Mouse (Mus musculus) heart, adult 9 months (tissue): ENCODE results near the gene Osbpl3.
"Not testable (repeated sequence)": the region's sequence is repeated elsewhere in the genome, so short reads cannot be mapped to it uniquely, and the experiment has no call there.

Experiments
- DNase-seq, 2 experiments: peaks; one replicate each; pipeline ENCODE4 v3.0.0; 2022; ENCODE audit warnings: low spot score in 2 of 2

Gene Osbpl3

DNA sequence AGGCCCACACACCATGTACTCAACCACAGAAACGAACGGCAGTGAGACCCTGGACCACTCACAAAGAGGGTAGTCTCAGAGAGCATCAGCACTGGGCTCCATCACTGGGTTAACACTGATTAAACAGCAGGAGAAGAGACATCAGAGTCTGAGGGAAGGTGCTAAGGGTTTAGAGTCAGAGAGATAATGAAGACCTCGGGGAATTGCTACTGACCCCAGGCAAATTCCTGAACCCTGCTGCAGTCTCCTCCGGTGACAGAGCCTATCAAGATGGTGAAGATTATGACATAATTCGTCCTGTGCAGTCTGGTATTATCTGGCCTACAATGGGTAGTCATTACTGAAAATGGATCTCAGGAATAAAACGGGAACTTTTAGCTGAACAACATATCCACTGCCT lies 2.4 kb downstream of the Osbpl3 start:
- no peak for DNase-seq

DNA sequence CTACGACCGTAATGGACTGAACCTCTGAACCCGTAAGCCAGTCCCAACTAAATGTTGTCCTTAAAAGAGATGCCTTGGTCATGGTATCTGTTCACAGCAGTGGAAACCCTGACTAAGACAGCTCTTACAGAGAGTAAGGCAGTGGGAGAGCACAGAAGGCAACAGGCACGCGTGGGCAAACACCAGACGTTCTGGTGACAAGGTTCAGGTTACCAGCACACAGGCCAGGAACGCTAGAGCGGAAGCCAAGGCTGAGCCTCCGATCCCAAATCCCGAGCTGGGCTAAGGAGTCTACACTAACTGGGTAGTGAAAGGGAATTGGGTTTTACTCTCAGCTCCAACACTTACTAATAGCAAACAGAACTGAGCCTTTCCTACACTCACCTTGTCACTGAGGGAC lies 3.8 kb downstream of the Osbpl3 start:
- no peak for DNase-seq

DNA sequence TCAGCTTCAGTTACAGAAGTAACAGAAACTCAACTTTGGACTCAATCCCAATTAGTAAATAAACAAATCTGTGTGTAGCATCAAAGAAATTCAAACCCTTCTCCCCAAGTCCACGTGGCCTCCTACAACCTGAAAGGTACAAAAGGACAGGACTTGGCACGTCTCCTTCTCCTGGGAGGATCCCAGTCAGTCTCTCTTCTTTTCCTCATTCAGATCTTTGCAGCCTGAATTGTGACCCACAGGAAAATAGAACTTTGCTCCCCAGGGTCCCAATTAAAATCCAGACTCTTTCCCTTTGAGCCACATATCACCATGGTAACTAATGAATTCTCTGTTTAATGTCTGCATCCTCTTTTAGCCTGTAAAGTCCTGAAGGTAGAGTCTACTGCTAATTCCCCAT lies 10.4 kb downstream of the Osbpl3 start:
- DNase-seq: no peak

DNA sequence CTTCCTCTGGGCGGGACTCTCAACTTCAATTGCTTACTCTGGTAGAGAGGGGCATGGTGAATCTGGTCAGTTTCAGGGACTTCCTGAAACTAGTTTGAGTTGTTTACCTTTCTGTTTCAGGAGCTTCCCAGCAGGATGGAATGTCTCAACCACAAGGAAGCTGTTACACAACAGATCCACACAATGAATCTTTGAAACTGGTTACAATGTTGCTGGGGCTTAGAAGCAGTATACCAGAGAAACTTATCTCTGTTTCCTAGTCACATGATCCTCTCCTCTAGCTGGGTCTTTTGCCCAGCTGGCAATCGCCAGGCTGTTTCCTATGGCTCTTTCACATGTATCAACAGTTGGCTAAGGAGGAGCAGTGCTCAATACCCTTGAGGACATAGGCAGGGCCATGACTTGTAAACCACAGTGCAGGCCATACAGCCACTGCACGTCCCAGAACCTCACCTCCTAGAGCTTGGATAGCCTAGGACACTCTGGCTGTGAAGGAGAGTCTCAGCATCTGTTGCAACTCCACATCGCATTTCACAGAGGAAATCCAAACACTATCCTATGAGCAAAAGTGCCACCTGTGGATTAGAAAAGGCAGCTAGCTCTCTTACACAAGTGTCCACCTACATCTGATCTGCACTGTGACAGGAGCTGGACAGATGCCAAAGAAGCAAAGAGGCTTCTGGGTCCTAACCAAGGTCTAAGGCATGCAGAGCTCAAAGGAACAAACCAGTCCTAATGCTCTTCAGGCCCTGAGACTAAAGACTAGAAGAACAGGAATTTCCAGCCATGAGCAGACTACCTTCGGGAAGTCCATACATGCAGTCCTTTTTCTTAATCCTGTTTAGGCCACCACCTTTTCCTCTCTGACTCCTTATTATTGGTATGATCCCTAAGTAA lies 14.8 kb downstream of the Osbpl3 start:
- no peak for DNase-seq

DNA sequence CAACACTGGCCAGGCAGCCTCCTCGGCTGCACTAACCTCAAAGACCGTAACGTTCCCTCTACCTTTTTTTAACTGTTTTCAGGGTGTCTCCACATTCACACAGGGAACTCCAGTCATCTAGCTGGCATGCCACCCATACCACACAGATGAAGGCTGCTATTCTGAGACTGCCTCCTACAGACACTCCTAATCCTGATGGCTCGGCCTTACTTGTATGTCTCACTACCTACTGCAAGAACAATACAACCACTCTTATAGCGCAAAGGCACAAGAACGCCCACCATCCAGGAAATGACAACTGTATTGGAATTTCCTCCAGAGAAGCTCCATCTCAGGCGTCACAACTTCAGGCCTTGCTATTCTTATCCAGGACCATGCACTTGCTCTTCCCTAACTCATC lies 15.8 kb downstream of the Osbpl3 start:
- no peak for DNase-seq

DNA sequence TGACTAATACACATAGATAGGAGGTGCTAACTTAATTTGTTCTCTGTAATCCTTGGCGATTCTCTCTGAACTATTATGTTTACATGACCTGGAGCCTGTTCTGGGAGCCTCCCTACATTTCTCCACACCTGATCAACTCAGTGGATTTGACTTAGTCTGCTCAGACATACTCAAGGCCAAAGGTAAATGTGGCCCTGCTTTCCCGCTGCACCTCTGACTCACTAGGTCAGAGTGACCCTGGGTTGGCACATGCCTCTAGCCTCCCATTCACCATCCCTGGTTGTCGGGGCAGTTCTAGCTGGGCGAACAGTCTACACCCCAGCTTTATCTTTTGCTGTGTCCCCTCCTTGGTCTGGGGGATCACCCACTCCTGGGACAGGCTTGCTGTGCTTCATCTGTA lies 17.1 kb downstream of the Osbpl3 start:
- not testable (repeated sequence) for DNase-seq

DNA sequence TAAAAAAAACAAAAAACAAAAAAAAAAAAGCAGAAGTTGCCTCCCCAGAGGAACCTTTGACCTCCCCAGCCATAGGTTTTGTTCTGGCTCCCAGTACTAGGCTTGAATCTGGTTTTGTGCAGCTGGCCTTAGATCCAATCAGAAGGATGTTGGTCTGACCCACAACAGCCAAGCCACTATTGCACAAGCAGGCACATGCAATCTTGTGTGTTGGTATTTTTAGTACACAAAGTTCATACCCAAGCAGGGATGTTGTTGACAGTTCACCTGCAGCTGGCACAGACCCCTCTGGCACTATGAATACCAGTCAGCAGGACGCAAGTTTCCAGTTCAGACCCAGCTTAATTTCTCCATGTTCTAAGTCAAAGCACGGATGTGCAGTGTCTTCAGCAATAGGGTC lies 18.2 kb downstream of the Osbpl3 start:
- peak in 1 of 2 experiments; percentile 53 for DNase-seq

DNA sequence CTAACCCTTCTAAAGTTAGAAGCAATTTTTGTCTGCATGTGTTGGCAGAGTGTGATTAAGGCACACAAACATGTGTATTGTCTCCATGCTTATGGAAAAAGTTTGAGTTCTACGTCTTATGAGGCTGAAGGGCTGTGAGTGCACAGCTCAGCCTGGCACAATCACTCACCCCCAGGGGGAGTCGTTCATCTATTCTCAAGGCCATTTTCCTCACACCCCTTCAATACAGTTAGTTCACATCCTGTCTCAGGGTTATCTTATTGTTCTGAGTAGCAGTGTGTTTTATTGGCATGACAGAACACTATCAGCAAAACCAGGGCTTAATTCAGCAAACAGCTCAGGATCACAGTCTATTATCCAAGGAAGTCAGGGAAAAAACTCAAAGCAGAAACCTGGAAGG lies 19.3 kb downstream of the Osbpl3 start:
- DNase-seq: no peak

DNA sequence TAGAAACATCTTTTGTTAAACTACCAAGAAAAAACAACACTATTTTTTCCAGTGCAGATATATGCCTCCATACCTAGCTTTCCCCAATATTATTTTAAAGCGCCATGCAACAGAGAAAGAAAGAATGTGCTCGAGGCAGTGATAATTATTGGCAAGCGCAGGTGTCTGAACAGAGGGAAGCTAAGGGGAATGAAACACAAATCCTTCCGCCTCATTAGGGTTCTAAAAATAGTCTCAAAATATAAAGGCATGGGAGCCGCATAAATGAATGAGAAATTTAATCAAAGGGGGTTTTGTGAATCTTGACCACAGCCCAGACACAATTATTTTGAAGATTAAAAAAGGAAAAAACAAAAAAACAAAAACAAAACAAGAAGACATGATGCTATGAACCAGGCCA lies 23.5 kb downstream of the Osbpl3 start:
- no peak for DNase-seq

DNA sequence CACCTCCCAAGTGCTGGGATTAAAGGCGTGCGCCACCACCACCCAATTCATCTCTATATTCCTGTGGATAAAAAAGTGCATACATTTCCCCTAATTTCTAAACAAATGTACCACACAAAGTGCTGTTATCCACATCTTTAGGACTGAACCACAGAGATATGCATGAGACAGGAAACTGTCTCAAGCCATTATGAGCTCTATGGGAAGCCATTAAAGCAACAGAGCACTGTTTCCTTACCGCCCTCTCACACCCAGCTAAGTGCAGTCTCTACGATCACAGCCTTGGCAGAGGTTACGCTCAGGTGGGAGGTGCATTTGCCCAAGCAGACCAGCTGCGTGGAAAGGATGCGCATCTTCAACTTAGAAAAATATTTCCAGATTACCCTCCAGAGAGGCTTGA lies 26.7 kb downstream of the Osbpl3 start:
- DNase-seq: no peak

DNA sequence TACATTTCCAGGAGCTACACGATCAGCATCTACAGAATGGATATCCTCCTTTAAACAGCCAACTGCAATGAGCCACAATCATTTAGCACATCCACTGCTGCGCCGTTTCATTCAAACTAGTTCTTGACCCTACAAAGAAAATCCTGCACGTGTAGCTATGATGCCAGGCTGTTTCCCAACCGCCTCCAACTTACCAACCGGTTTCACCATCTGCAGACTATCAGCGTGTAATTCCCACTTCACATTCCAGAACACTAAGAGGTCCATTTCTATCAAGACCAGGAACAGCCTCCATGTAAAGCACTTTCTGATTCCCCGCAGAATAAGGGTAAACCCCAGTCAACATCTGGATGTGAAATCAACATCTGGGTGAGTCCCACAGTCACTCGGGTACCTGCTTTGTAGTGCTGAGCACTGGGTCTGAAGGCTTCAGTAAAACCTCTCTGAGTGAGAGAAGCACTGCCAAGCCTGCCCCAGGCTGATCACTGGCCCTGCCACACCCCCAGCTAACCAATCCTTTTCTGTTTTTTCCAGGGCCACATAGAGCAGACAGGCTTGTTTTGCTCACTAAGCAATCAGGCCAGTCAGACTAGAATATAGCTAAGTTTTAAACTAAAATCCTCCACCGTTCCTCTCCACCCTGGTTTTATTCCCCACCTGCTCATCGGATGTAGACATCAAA lies 28.8 kb downstream of the Osbpl3 start:
- no peak for DNase-seq

DNA sequence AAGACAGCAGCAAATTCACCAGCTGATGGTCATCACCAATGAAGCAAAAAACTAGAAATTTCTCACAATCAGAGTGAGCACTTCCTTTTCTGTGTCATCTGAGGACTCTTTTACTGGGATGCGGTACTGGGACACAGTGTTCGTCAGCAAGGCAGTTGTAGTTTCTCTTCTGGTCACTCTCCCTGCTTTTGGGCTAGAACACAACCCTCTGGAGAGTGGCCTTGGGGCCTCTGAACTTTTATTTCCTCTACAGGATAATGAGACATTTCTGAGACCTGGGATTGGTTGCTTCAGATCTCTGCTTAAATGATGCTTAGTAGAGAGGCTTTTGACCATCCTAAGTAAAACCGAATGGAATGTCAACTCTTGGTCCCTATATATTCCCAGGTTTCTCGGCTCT lies 29.4 kb downstream of the Osbpl3 start:
- peak in 1 of 2 experiments; percentile 44 for DNase-seq

DNA sequence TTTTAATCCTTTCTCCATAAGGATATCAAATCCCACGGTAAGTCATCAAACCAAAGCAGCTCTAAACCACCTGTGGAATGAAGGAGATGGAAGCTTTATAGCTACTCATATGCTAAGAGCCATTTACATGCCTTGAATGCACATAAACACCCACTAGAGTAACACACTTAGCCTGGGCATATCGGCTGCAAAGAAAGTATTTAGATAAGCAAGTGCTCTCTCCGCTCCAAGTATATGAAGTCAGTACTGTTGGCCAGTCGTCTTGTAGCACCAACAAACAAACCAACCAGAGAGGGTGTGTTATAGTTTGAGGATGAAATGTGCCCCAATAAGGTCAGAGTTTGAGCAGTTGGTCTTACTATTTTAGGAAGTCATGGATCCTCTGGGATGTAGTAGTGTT lies 31.7 kb downstream of the Osbpl3 start:
- DNase-seq: no peak

DNA sequence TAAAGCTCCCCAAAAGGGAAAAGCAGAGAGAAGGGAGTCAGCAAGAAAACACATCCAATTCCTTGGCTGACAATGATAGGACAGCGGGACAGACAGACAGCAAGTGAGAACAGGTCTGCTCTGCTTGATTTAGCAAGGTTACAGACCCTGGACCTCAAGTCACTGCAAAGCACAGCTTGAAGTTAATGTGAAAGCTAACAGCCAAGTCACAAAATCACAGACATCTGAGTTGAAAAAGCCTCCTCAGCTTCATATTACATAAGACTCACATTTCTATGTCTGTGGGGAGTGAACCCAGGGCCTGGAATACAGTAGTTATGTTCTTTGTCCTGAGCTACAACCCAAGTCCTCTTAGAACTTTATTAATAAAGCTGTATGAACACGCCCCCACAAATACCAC lies 35.6 kb downstream of the Osbpl3 start:
- DNase-seq: no peak

DNA sequence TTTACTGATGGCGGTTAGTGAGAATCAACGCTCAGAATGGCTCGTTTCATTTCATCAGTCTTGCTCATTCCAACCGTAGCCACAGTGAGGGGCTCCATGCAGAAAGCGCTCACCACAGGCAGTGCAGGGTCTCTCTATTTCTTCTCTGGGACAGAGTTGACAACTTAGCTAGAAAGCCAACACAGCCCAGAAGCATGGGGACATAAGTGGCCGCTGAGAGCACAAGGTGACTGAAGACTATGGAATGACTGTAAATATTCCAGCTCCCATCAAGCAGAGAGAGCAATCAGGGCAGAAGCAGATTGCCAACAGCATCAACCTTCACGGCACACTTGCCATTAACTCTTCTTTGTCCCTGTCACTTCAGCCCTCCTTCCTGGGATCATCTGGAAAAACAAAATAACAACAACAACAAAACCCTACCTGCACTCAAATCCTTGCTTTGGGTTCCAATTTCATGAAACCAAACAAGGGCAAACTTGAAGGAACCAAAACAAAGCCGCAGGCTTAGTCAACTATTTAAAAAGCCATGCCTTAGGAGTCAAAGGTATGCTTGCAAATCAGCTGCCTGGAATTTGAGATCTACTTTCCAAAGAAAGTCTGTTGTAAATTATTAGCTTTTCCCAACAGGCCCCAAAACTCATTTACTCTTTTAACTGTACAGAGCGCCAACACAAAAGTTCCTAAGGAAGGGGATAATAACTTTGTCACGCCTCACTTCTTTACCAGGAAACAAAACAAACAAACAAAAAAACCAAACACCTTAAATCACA lies 36.3 kb downstream of the Osbpl3 start:
- DNase-seq: no peak

DNA sequence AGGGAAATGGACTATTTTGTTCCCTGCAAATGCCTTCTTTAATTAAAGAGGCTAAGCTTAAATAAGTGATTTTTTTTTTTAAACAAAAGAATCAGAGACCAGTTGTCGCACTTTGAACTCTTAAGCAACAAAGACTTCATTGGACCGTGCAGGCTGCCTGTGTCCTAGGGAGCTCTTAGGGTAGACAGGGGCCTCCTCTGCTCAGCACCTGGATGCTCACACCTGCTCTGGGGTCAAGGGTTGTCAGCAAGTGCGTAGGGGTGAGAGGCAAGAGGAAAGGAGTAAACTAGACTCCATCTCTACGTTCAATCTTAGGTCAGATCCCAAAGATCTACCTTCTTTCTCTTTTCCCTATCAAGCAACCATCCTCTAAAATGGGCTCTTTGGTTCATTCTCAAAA lies 37.0 kb downstream of the Osbpl3 start:
- no peak for DNase-seq

DNA sequence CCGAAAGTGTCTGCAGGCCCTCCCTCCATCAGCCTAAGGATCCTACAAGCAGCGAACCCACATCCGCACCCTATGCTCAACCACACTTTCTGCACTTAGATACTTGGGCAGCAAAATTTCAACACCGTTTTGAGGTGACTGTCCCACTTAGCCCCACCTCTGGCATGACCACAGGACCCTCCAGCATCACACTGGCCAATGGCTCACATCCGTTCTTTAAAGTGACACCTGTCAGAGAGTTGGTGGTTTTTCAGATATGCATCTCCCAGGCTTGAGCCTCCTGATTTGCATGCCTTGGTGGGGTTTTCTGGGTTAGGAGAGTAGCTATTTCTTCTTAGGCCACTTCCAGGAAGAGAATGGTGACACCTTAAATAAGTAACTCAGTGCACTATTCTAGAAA lies 39.1 kb downstream of the Osbpl3 start:
- no peak for DNase-seq

DNA sequence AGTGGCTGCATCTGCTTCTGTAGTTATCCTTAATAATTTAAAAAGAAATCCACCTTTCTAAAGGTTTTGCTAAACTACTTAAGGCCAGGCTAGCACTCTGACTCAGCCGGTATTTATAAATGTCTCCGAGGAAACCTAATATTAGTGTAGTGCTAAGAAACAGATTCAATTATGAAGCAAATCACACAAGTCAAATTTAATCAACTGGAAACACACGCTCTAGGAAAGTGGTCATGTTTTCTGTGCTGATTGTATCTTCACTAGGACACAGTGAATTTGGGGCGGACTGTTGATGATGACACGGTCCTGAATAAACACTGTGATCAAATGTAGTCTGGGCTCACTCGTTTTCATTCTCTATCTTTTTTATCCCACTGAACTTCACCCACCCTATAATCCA lies 40.6 kb downstream of the Osbpl3 start:
- DNase-seq: no peak

DNA sequence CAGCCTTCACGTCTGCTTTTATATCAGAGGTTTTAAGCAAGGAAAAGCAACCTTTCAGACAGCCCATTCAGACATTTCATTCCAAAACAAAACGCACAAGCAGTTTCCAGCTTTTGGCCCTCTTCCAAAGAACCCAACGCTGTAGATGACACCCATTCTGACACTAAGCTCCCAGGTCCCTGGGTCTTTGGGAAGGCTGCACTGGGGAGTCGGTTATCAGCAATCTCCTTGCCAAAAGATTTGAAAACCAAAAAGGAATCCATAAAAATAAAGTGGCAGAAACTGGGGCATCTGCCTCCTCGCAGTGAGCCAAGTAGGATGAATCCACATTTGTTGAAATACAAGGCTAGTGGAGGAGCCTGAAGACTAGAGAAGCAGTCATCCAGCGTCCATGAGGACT lies 41.5 kb downstream of the Osbpl3 start:
- peak in 1 of 2 experiments; percentile 18 for DNase-seq

DNA sequence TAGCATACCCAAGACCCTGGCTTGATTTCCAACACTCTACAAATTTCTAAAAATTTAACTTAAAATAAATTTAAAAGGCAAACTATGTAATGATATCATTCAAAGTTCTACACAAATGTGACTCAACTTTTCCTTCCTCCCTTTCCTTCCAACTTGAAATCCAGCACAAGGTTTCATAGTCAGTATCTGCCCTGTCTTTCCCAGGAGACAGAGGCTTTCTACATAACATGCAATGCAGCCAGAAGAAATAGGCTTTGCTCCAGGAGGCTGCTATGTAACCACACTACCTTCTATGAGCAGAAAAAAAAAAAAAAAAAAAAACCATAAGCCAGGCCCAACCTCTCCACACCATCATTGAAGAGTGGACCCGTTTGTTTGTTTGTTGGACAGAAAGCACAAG lies 42.6 kb downstream of the Osbpl3 start:
- no peak for DNase-seq

DNA sequence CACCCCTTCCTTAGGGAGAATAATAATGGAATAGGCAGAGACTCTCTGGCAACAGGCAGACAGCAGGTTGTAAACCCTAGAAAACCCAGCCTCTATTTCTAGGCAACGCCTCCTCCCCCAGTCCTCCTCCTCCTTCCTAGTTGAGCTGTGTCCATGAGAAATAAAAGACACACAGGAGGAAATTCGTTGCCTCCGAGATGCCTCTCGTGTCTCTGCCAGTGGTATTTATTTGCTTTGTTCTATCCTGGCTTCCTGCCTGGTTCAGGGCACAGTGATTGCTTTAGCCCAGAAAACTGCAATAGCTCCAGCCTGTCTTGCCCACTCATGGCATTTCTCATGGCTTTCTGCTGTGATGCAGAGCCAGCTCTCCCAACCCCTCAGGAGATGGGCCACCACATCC lies 43.8 kb downstream of the Osbpl3 start:
- peak in 1 of 2 experiments; percentile 16 for DNase-seq

DNA sequence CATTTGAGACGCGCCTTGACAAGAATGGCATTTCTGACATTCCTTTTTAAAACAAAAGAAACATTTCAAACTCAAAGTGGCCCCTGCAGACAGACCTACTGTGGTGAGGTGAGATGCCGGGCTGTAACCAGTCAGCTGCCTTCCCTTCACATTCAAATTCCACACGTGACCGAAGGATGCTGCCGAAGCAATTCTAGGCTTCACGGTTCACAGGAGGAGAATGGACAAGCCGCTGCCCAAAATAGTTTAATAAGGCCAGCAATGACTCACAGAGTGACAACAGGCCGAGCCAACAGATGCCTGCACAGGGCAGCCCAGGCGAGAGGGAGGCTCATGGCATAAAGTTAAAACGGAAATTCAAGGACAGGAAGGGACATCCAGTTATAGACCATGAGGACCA lies 51.3 kb downstream of the Osbpl3 start:
- peak; percentile 53 to 68 for DNase-seq

DNA sequence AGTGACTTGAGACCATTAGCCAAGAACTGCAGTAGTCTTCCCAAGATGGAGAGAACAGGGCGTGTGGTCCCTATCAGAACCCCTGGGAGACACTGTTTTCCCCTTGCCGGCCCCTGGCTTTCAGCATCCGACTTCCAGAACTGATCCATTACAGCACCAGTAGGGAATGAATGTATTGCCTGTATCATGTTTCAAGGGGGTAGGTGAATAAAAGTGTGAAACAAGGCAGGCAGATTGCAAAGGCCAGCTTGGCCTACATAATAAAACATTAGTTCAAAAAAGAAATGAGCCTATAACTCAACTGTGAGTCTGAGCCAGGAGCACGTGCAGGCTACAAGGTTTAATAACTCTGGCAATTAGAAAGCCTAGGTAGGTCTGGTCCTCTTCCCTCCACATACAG lies 52.5 kb downstream of the Osbpl3 start:
- DNase-seq: no peak
